Comparison of ENCODE assay signal across 20 mouse cellular contexts in genomic region chr3:37552244-37552643, GRCm38 (mm10).
"Had no signal": no experiment of that assay in that cellular context is flagged by ENCODE, and none has a peak within 500 bp of the region (broad histone marks: within the 10 kb centered on the region; RNA-seq: fewer than 3 reads in every experiment).

No protein-coding gene starts in this region.

- DNase-seq: kidney, adult 11 months; kidney, adult 8-10 months; kidney, postnatal 10 days; kidney, postnatal 36 days; left cerebral cortex, postnatal 4 days; lung, adult 2 months; lung, postnatal 14 days; lung, postnatal 4 days; right cerebral cortex, postnatal 25 days; spleen, adult 18-20 months; thymus, adult 2 months; thymus, postnatal 14 days; thymus, postnatal 4 days had no signal

- ATAC-seq: intestine, embryonic 15.5 days; midbrain, embryonic 15.5 days had no signal

- H3K27me3 ChIP-seq: intestine, embryonic 15.5 days; kidney, embryonic 15.5 days; limb, embryonic 12.5 days; limb, embryonic 15.5 days; midbrain, embryonic 12.5 days; midbrain, embryonic 15.5 days; neural tube, embryonic 12.5 days had no signal

- H3K4me2 ChIP-seq: intestine, embryonic 15.5 days; kidney, embryonic 15.5 days; limb, embryonic 12.5 days; limb, embryonic 15.5 days; midbrain, embryonic 12.5 days; midbrain, embryonic 15.5 days; neural tube, embryonic 12.5 days had no signal

- H3K9me3 ChIP-seq: intestine, embryonic 15.5 days; kidney, embryonic 15.5 days; limb, embryonic 12.5 days; limb, embryonic 15.5 days; midbrain, embryonic 12.5 days; midbrain, embryonic 15.5 days; neural tube, embryonic 12.5 days had no signal

- H3K27ac ChIP-seq: intestine, embryonic 15.5 days; kidney, embryonic 15.5 days; limb, embryonic 12.5 days; limb, embryonic 15.5 days; midbrain, embryonic 12.5 days; midbrain, embryonic 15.5 days; neural tube, embryonic 12.5 days had no signal

- H3K9ac ChIP-seq: intestine, embryonic 15.5 days; kidney, embryonic 15.5 days; limb, embryonic 12.5 days; limb, embryonic 15.5 days; midbrain, embryonic 12.5 days; midbrain, embryonic 15.5 days; neural tube, embryonic 12.5 days had no signal

- H3K4me3 ChIP-seq: intestine, embryonic 15.5 days; kidney, embryonic 15.5 days; limb, embryonic 12.5 days; limb, embryonic 15.5 days; midbrain, embryonic 12.5 days; midbrain, embryonic 15.5 days; neural tube, embryonic 12.5 days had no signal

- H3K4me1 ChIP-seq: midbrain, embryonic 12.5 days; midbrain, embryonic 15.5 days; neural tube, embryonic 12.5 days had no signal

- H3K36me3 ChIP-seq: intestine, embryonic 15.5 days; kidney, embryonic 15.5 days; limb, embryonic 12.5 days; limb, embryonic 15.5 days; midbrain, embryonic 12.5 days; midbrain, embryonic 15.5 days; neural tube, embryonic 12.5 days had no signal
